Mouse (Mus musculus): ENCODE measurements around the gene Sox5. TPM values are rescaled to one million over a fixed set of nuclear protein-coding genes. Genes with fewer than 3 reads are reported as not detected.

Gene Sox5
- total RNA-seq, 2 experiments from 2014 or later = 46.4 to 57.5 TPM

GRCm38 (mm10) chr6:144048201-144048924, 733.4 kb downstream of the Sox5 start:
- intact Hi-C loops (cut with DNase I) = no loop called here
- DNase-seq (ENCODE audit: low spot score in 2 of 2) = no peak

DNA sequence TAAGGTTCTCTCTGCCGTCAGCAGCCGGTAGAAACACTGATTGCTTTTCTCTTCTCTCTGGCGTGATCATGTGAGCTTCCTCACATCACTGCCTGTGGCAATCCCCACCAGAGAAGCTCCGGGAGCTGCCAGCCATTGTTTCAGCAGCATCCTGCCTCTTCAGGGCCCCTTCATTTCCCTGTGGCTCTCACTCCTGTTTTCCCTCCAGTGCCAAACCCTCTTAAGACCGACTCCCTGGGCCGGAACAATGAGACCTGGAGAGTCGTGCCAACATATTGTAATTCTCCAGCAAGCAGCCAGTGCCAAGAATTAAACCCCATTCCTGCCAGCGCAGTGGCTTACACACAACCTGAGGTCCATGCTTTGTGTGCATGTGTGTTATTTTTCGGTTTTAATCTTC, 736.3 kb downstream of the Sox5 start:
- intact Hi-C loops (cut with DNase I) = no loop called here
- no peak for DNase-seq (ENCODE audit: low spot score in 2 of 2)

- intact Hi-C loops (cut with DNase I) = no loop called here
Measured at GRCm38 (mm10) chr6:144044381-144044780, 737.4 kb downstream of the Sox5 start.

GRCm38 (mm10) chr6:144042936-144043335, 738.8 kb downstream of the Sox5 start:
- intact Hi-C loops (cut with DNase I) = no loop called here
- DNase-seq (ENCODE audit: low spot score in 2 of 2) = no peak

More at GRCm38 (mm10) chr6:144044381-144044780, 737.4 kb downstream of the Sox5 start:
- no peak for DNase-seq (ENCODE audit: low spot score in 2 of 2)

GRCm38 (mm10) chr6:144041941-144042340, 739.8 kb downstream of the Sox5 start:
- intact Hi-C loops (cut with DNase I) = no loop called here
- DNase-seq (ENCODE audit: low spot score in 2 of 2) = no peak

- DNase-seq (ENCODE audit: low spot score in 2 of 2) = no peak
- intact Hi-C loops (cut with DNase I) = no loop called here
Measured at GRCm38 (mm10) chr6:144041188-144041587, 740.6 kb downstream of the Sox5 start.

- DNase-seq (ENCODE audit: low spot score in 2 of 2) = no peak
- intact Hi-C loops (cut with DNase I) = no loop called here
Measured at GRCm38 (mm10) chr6:144040349-144040748, 741.4 kb downstream of the Sox5 start.

DNA sequence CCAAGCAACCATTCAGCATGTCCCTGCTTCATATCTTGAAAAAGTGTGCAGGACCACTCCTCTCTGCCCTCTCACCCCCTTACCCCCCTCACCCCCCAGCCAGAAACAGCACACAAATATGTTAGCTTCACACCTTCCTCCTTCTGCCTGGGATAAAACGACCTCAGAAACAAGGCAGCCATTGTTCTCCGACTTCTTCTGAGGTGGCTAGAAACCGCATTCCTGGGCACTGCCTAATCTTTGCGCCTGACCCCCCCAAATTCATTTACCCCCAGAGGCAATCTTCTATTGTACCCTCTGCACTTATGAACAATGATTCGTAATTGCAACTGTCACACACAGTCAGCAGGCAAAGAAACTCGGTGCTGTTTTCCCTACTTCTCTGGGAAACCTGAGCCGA, 742.6 kb downstream of the Sox5 start:
- no peak for DNase-seq (ENCODE audit: low spot score in 2 of 2)

DNA sequence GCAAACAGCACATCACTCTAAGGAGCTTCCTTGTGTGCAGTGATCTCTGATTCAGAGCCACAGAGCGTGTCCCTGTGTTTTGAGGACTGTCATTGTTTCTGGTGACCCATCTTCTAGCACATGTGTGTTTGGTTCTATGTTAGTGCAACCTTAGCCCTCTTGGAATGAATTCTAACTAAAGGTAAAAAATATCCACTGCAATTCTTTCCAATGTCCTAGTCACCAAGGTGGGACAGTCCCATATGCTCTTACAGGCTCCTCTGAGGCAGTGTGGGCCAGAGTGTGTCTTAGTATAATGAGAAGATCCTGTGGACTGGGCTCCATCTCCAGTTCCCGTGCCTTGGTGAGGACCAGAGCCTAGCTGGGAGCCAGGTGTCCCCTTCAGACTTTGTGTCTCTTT, 748.6 kb downstream of the Sox5 start:
- intact Hi-C loops (cut with DNase I) = no loop called here

More for the DNA sequence above, 742.6 kb downstream of the Sox5 start:
- intact Hi-C loops (cut with DNase I) = no loop called here

GRCm38 (mm10) chr6:144016929-144017328, 764.8 kb downstream of the Sox5 start:
- no peak for DNase-seq (ENCODE audit: low spot score in 2 of 2)
- intact Hi-C loops (cut with DNase I) = no loop called here

More for the DNA sequence above, 748.6 kb downstream of the Sox5 start:
- DNase-seq (ENCODE audit: low spot score in 2 of 2) = no peak

DNA sequence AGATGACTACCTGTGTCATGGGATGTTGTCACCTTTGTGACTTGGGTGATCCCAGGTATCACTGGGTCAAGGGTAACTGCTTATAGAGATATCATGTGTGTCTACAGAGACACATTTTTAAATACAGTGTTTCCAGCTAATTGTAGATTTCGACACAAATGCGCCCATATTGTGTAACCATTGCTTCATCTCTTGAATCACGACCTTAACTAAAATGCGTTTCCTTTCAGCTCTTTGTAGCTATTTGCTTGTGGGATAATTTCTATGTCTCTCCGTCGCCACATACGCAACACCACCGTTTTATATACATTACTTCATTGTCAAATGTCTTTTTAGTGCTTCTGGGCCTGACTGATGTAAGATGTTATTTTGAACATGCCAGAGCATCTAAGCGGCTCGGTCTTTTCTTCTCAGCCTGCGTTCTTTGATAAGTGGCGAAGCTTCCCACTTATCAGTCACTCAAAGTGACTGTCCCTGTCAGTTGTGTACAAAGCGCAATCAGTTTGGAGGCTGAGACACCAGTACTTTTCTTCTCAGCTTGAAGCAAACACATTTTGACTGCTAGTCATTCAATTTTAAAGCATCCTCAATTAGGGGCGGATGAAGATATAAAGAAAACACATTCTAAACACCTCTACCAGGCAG, 769.8 kb downstream of the Sox5 start:
- intact Hi-C loops (cut with DNase I) = no loop called here

GRCm38 (mm10) chr6:144010995-144011394, 770.8 kb downstream of the Sox5 start:
- no peak for DNase-seq (ENCODE audit: low spot score in 2 of 2)
- intact Hi-C loops (cut with DNase I) = no loop called here

More for the DNA sequence above, 769.8 kb downstream of the Sox5 start:
- no peak for DNase-seq (ENCODE audit: low spot score in 2 of 2)

- no peak for DNase-seq (ENCODE audit: low spot score in 2 of 2)
- intact Hi-C loops (cut with DNase I) = no loop called here
Measured at GRCm38 (mm10) chr6:144010285-144010684, 771.5 kb downstream of the Sox5 start.

- intact Hi-C loops (cut with DNase I) = no loop called here
- DNase-seq (ENCODE audit: low spot score in 2 of 2) = no peak
Measured at GRCm38 (mm10) chr6:144005132-144005531, 776.6 kb downstream of the Sox5 start.

- DNase-seq (ENCODE audit: low spot score in 2 of 2) = no peak
- intact Hi-C loops (cut with DNase I) = no loop called here
Measured at GRCm38 (mm10) chr6:143998201-143998600, 783.6 kb downstream of the Sox5 start.

GRCm38 (mm10) chr6:143997616-143998015, 784.2 kb downstream of the Sox5 start:
- no peak for DNase-seq (ENCODE audit: low spot score in 2 of 2)
- intact Hi-C loops (cut with DNase I) = no loop called here

- no peak for DNase-seq (ENCODE audit: low spot score in 2 of 2)
- intact Hi-C loops (cut with DNase I) = no loop called here
Measured at GRCm38 (mm10) chr6:143995046-143995445, 786.7 kb downstream of the Sox5 start.

DNA sequence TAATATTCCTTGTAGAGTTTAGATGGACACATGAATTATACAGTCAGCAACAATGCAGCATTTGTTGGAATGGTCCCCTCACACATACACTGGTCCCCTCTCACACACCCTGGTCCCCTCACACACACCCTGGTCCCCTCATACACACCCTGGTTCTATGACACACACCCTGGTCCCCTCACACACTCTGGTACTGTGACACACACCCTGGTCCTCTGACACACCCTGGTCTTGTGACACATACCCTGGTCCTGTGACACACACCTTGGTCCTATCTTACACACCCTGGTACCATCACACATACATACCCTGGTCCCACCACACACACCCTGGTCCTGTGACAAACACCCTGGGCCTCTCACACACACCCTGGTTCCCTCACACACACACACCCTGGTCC, 794.2 kb downstream of the Sox5 start:
- intact Hi-C loops (cut with DNase I) = no loop called here
- no peak for DNase-seq (ENCODE audit: low spot score in 2 of 2)

DNA sequence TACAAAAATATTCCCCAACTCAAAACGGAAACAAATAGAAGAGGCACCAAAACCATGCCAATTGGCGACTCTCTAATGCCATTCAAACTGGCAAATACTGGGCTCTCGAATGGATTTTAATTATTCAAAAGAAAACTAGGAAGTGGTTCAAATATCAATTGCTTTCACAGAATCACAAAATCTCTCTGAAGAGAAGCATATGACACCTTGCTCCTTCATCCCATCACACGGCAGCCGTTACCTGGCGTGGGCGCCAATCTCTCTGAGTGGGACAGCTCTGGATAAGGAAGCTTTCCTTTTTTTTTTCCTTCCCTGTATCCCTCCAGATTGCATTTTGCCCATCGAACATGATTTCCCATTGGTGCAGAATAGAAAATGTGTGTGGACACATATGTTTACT, 801.6 kb downstream of the Sox5 start:
- peak in 1 of 2 experiments; percentile 46 for DNase-seq (ENCODE audit: low spot score in 2 of 2)
- intact Hi-C loops (cut with DNase I) = no loop called here

DNA sequence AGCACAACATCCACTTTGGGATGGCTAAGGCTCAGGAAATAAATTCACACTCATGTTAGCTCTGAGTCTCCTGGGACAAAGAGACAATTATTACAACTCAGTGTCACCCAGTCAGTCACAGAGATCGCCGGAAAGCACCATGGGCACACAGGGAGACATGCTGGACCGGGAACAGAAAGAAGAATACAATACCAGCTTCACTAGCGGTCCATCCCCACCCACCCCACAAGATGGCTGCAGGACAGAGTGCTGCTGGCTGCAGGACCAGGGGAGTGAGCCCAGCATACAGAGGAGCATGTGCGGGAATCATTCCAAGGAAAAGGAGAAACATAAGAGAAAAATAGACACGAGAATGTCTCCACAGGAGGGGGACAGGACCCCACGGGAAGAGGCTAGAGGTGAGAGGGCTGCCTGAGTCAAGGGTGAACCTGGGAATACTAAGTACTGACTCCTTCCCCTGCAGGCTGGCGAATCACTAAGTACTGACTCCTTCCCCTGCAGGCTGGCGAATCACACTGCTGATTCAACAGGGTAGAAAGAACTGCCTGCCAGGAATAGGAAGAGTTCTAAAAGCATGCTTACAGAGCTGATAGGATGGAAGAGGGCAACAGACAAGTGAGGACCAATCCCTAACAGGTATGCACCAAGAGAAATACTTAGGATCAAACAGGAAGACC, 813.9 kb downstream of the Sox5 start:
- peak in 1 of 2 experiments; percentile 45 for DNase-seq (ENCODE audit: low spot score in 2 of 2)

GRCm38 (mm10) chr6:143960487-143960886, 821.3 kb downstream of the Sox5 start:
- DNase-seq (ENCODE audit: low spot score in 2 of 2) = no peak
- intact Hi-C loops (cut with DNase I) = no loop called here

More for the DNA sequence above, 813.9 kb downstream of the Sox5 start:
- intact Hi-C loops (cut with DNase I) = no loop called here
